Mouse (Mus musculus) midbrain, postnatal 0 days (tissue): Measurements from ENCODE around the gene Rab34. TPM values are rescaled to one million over a fixed set of nuclear protein-coding genes. Genes with fewer than 3 reads are reported as not detected.

ENCODE experiments used
- ATAC-seq: fragments of 200-750 bp; cut with Nextera tagmentation; 2 replicates; pipeline ENCODE4 v1.8.0; 2017; ENCODE audit warnings: moderate number of reproducible peaks, mild to moderate bottlenecking, moderate TSS enrichment, moderate library complexity; ENCODE audit not compliant: low FRiP score
- DNase-seq: peaks from one replicate; pipeline ENCODE4 v3.0.0-alpha.2; 2015; ENCODE audit warnings: low spot score
- H3K27ac ChIP-seq: fragments of 300-500 bp; sonication (generic); 2 replicates; pipeline ENCODE4 v1.5.1; 2014; ENCODE audit warnings: low read depth, mild to moderate bottlenecking, low read length, mixed read lengths
- H3K27me3 ChIP-seq: fragments of 300-500 bp; sonication (generic); 2 replicates; pipeline ENCODE4 v1.6.1; 2014; ENCODE audit warnings: low read length, control low read depth, mixed read lengths; ENCODE audit not compliant: insufficient read depth
- H3K36me3 ChIP-seq: fragments of 300-500 bp; sonication (generic); 2 replicates; pipeline ENCODE4 v1.6.1; 2014; ENCODE audit warnings: low read length, control low read depth, mixed read lengths; ENCODE audit not compliant: insufficient read depth
- H3K4me1 ChIP-seq: fragments of 300-500 bp; sonication (generic); 2 replicates; pipeline ENCODE4 v1.6.1; 2014; ENCODE audit warnings: mild to moderate bottlenecking, control low read depth, antibody characterized with exemption, low read length, mixed read lengths; ENCODE audit not compliant: insufficient read depth
- H3K4me2 ChIP-seq: fragments of 300-500 bp; sonication (generic); 2 replicates; pipeline ENCODE4 v1.6.1; 2014; ENCODE audit warnings: low read depth, mild to moderate bottlenecking, low read length, mixed read lengths; ENCODE audit not compliant: poor library complexity, severe bottlenecking
- H3K4me3 ChIP-seq: fragments of 300-500 bp; sonication (generic); 2 replicates; pipeline ENCODE4 v1.5.1; 2014; ENCODE audit warnings: low read depth, mild to moderate bottlenecking, low read length, moderate library complexity
- H3K9ac ChIP-seq: fragments of 300-500 bp; sonication (generic); replicated peaks from 2 replicates; pipeline ENCODE4 v1.6.1; 2014; ENCODE audit warnings: mild to moderate bottlenecking, low read length, moderate library complexity, mixed read lengths; ENCODE audit not compliant: poor library complexity, severe bottlenecking
- H3K9me3 ChIP-seq: fragments of 300-500 bp; sonication (generic); 2 replicates; pipeline ENCODE4 v1.6.1; 2016; ENCODE audit warnings: low read length, control low read depth
- CTCF ChIP-seq: IDR thresholded peaks from 2 replicates; pipeline ENCODE4 v1.5.1; 2016; ENCODE audit warnings: antibody characterized with exemption, mild to moderate bottlenecking
- WGBS: fragments of 180-500 bp; shearing (Covaris S2); extraction: QIAGEN DNeasy Blood & Tissue Kit; methylation state at CpG from one replicate; pipeline ENCODE4 v1.1.7; 2014; 5-methylcytosine and 5-hydroxymethylcytosine counted together
- polyA plus RNA-seq: library from polyadenylated mRNA; unstranded; fragments of >200 nt; fragmentation: Nextera tagmentation; extraction: Ambion mirVana; gene quantifications from 2 replicates; pipeline ENCODE4 v1.2.1, GENCODE M21; 2015
- total RNA-seq: library from RNA; depleted of rRNA; stranded (reverse); fragments of >200 nt; gene quantifications from 2 replicates; pipeline ENCODE4 v1.2.3, GENCODE M21; 2014

Rab34 gene
- total and polyA plus RNA-seq, 2 experiments from 2014 or later = 65.5 to 71.3 TPM

GRCm38 (mm10) chr11:78202372-78202771 is 14.1 kb downstream of the Rab34 start:
- Histone ChIP-seq H3K4me2 (no peak overlapping the region), H3K36me3 (peaks cover 20% of the 10 kb centered on the region), H3K4me3 (no peak overlapping the region), H3K4me1 (no peaks in the 10 kb centered on the region), H3K9me3 (no peaks in the 10 kb centered on the region), H3K27ac (no peak overlapping the region), H3K27me3 (no peaks in the 10 kb centered on the region), H3K9ac (no peak overlapping the region)
- ATAC-seq (no peak), DNase-seq (no peak)
- TF ChIP-seq CTCF = no peak
- WGBS = 95% methylated on average over 3 of the region's 3 CpGs

DNA sequence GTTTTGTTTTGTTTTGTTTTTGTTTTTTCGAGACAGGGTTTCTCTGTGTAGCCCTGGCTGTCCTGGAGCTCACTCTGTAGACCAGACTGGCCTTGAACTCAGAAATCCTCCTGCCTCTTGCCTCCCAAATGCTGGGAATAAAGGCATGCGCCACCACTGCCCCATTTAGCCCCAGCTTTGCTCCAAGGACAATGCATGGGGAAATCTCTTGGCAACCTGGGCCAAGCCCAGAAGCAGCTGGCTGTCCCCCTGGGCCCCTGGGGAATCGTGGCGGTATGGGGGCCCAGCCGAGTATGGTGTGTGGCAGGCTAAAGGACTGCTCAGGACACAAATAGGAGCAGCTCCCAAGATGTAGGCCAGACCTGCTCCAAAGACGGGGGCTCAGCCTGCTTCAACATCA is 16.1 kb downstream of the Rab34 start:
- 77% methylated on average over 6 of the region's 6 CpGs for WGBS
- no peaks in the 10 kb centered on the region for H3K4me1 ChIP-seq
- H3K9ac ChIP-seq = no peak overlapping the region
- no peaks in the 10 kb centered on the region for H3K9me3 ChIP-seq
- H3K36me3 ChIP-seq = peaks cover 39% of the 10 kb centered on the region
- no peak overlapping the region for H3K27ac ChIP-seq
- no peaks in the 10 kb centered on the region for H3K27me3 ChIP-seq
- no peak overlapping the region for H3K4me2 ChIP-seq
- ATAC-seq (no peak), DNase-seq (no peak)
- TF ChIP-seq CTCF = no peak
- H3K4me3 ChIP-seq = no peak overlapping the region

DNA sequence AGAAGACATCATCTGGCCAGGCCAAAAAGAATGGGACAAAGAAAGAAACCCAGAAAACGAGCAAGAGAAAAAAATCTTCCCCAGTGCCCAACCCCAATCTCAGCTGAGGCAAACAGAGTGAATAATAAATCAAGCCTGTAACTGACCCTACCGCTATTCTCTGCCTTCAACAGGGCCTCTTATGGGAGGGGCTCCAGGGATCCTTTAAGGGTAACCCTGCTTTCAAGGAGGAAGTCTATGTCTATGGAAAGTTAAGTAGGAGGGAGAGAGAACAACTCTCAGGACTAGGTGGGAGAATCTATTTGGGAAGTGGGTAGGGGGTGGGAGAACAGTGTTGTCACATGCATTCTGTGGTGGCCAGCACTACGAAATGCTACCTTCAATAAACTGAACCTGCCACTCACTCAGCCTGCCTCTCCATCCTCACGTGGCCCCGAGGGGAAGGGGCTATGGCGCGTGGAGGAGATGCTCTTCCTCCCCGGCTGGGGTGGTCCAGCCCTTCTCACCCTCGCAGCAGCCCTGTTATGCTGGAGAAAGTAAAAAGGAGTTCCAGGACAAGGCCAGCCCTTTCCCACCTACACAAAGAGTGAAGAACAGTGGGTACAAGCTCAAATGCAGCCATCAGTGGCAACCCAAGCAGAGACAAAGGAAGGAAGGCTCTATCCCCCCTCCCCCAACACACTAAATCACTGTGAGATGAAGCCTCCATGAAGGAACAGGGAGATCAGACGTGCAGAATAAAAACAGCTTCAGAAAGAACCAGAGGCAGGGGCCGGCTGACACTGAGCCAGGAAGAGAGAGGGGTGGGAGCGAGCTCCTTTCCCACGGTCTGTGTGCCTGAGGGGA is 17.4 kb downstream of the Rab34 start:
- H3K9ac ChIP-seq = no peak overlapping the region
- WGBS = 72% methylated on average over 13 of the region's 13 CpGs
- H3K27ac ChIP-seq = peak overlapping the region; percentile 27; the same call in 1 of the 2 replicates
- no peak overlapping the region for H3K4me3 ChIP-seq
- TF ChIP-seq CTCF = no peak
- H3K4me2 ChIP-seq = no peak overlapping the region
- ATAC-seq = no peak
- peaks cover 51% of the 10 kb centered on the region for H3K36me3 ChIP-seq
- H3K4me1 ChIP-seq = no peaks in the 10 kb centered on the region
- DNase-seq = no peak
- H3K27me3 ChIP-seq = no peaks in the 10 kb centered on the region
- no peaks in the 10 kb centered on the region for H3K9me3 ChIP-seq

- no peak for ATAC-seq
- Histone ChIP-seq H3K36me3 (peaks cover 65% of the 10 kb centered on the region), H3K4me1 (no peaks in the 10 kb centered on the region), H3K4me3 (no peak overlapping the region), H3K9ac (no peak overlapping the region), H3K27me3 (no peaks in the 10 kb centered on the region), H3K27ac (no peak overlapping the region), H3K4me2 (no peak overlapping the region), H3K9me3 (no peaks in the 10 kb centered on the region)
- no peak for TF ChIP-seq CTCF
- 86% methylated on average over 7 of the region's 7 CpGs for WGBS
- no peak for DNase-seq
Measured at GRCm38 (mm10) chr11:78207190-78207589, 19.0 kb downstream of the Rab34 start.

- ATAC-seq (no peak), DNase-seq (no peak)
- WGBS = 96% methylated on average over 6 of the region's 6 CpGs
- H3K9ac ChIP-seq = no peak overlapping the region
- H3K4me2 ChIP-seq = no peak overlapping the region
- H3K27me3 ChIP-seq = no peaks in the 10 kb centered on the region
- no peaks in the 10 kb centered on the region for H3K4me1 ChIP-seq
- H3K36me3 ChIP-seq = peaks cover 83% of the 10 kb centered on the region
- no peaks in the 10 kb centered on the region for H3K9me3 ChIP-seq
- TF ChIP-seq CTCF = no peak
- no peak overlapping the region for H3K27ac ChIP-seq
- H3K4me3 ChIP-seq = no peak overlapping the region
Measured at GRCm38 (mm10) chr11:78209886-78210285, 21.7 kb downstream of the Rab34 start.

GRCm38 (mm10) chr11:78210615-78211014 is 22.4 kb downstream of the Rab34 start:
- H3K4me2 ChIP-seq = no peak overlapping the region
- H3K36me3 ChIP-seq = peaks cover 84% of the 10 kb centered on the region
- TF ChIP-seq CTCF = no peak
- 75% methylated on average over 7 of the region's 7 CpGs for WGBS
- no peak overlapping the region for H3K27ac ChIP-seq
- H3K9ac ChIP-seq = no peak overlapping the region
- ATAC-seq (no peak), DNase-seq (no peak)
- no peaks in the 10 kb centered on the region for H3K27me3 ChIP-seq
- no peaks in the 10 kb centered on the region for H3K4me1 ChIP-seq
- H3K9me3 ChIP-seq = no peaks in the 10 kb centered on the region
- H3K4me3 ChIP-seq = no peak overlapping the region
